Mouse (Mus musculus): Measurements from ENCODE around the gene Lepr. TPM values are rescaled to one million over a fixed set of nuclear protein-coding genes. Genes with fewer than 3 reads are reported as not detected.

Gene Lepr
- polyA plus RNA-seq, 2 experiments: 0.31 to 0.57 TPM

- H3K4me1 ChIP-seq (replicated peaks; ENCODE audit: control insufficient read depth in 2 of 2, insufficient read depth in 2 of 2, low read length in 1 of 2): no peaks in the 10 kb centered on the region
- H3K9ac ChIP-seq (replicated peaks): no peak overlapping the region
- WGBS (ENCODE audit: insufficient replicate concordance): 65% methylated on average over 4 of the region's 4 CpGs
- no peak overlapping the region for H3K4me2 ChIP-seq (ENCODE audit: low read depth)
- H3K9me3 ChIP-seq (ENCODE audit: control insufficient read depth, low read length): no peaks in the 10 kb centered on the region
- TF ChIP-seq CTCF (IDR thresholded peaks at IDR 0.05; ENCODE audit: low read depth): no peak
- TF ChIP-seq EP300 (IDR thresholded peaks at IDR 0.05; ENCODE audit: low read depth): no peak
- no peak overlapping the region for H3K27ac ChIP-seq
- no peak for DNase-seq (ENCODE audit: low read depth in 3 of 3, low spot score in 3 of 3)
- no peaks in the 10 kb centered on the region for H3K36me3 ChIP-seq (replicated peaks; ENCODE audit: control insufficient read depth, insufficient read depth, low read depth)
- no peak overlapping the region for H3K4me3 ChIP-seq (ENCODE audit: insufficient read depth in 1 of 2, low read depth in 2 of 2, low read length in 2 of 2)
- no peak for ATAC-seq (ENCODE audit: insufficient read depth)
- no peaks in the 10 kb centered on the region for H3K27me3 ChIP-seq (ENCODE audit: control insufficient read depth, insufficient read depth, low read length)
These were observed 6.1 kb upstream of the Lepr start for GRCm38 (mm10) chr4:101711100-101711499.

- no peak for DNase-seq (ENCODE audit: low read depth in 3 of 3, low spot score in 3 of 3)
These were observed 4.6 kb upstream of the Lepr start for GRCm38 (mm10) chr4:101712563-101712962.

GRCm38 (mm10) chr4:101715302-101715701 lies 1.9 kb upstream of the Lepr start:
- Histone ChIP-seq H3K27ac (no peak overlapping the region), H3K9ac (replicated peaks) (no peak overlapping the region), H3K4me2 (ENCODE audit: low read depth) (no peak overlapping the region), H3K27me3 (ENCODE audit: control insufficient read depth, insufficient read depth, low read length) (peaks cover 13% of the 10 kb centered on the region), H3K36me3 (replicated peaks; ENCODE audit: control insufficient read depth, insufficient read depth, low read depth) (no peaks in the 10 kb centered on the region), H3K4me1 (replicated peaks; ENCODE audit: control insufficient read depth in 2 of 2, insufficient read depth in 2 of 2, low read length in 1 of 2) (no peaks in the 10 kb centered on the region), H3K9me3 (ENCODE audit: control insufficient read depth, low read length) (no peaks in the 10 kb centered on the region), H3K4me3 (ENCODE audit: insufficient read depth in 1 of 2, low read depth in 2 of 2, low read length in 2 of 2) (no peak overlapping the region)
- 70% methylated on average over 8 of the region's 8 CpGs for WGBS (ENCODE audit: insufficient replicate concordance)
- ATAC-seq (ENCODE audit: insufficient read depth) (no peak), DNase-seq (ENCODE audit: low read depth in 3 of 3, low spot score in 3 of 3) (no peak)
- TF ChIP-seq EP300 (IDR thresholded peaks at IDR 0.05; ENCODE audit: low read depth): no peak
- no peak for TF ChIP-seq CTCF (IDR thresholded peaks at IDR 0.05; ENCODE audit: low read depth)

More at GRCm38 (mm10) chr4:101712563-101712962, 4.6 kb upstream of the Lepr start:
- Histone ChIP-seq H3K4me2 (ENCODE audit: low read depth) (no peak overlapping the region), H3K27ac (no peak overlapping the region), H3K4me1 (replicated peaks; ENCODE audit: control insufficient read depth in 2 of 2, insufficient read depth in 2 of 2, low read length in 1 of 2) (no peaks in the 10 kb centered on the region), H3K36me3 (replicated peaks; ENCODE audit: control insufficient read depth, insufficient read depth, low read depth) (no peaks in the 10 kb centered on the region), H3K27me3 (ENCODE audit: control insufficient read depth, insufficient read depth, low read length) (peaks cover 9% of the 10 kb centered on the region), H3K4me3 (ENCODE audit: insufficient read depth in 1 of 2, low read depth in 2 of 2, low read length in 2 of 2) (no peak overlapping the region), H3K9me3 (ENCODE audit: control insufficient read depth, low read length) (no peaks in the 10 kb centered on the region), H3K9ac (replicated peaks) (no peak overlapping the region)
- ATAC-seq (ENCODE audit: insufficient read depth): no peak
- no peak for TF ChIP-seq CTCF (IDR thresholded peaks at IDR 0.05; ENCODE audit: low read depth)
- no peak for TF ChIP-seq EP300 (IDR thresholded peaks at IDR 0.05; ENCODE audit: low read depth)
- WGBS (ENCODE audit: insufficient replicate concordance): 32% methylated on average over 1 of the region's 1 CpGs

- Histone ChIP-seq H3K4me2 (ENCODE audit: low read depth) (no peak overlapping the region), H3K9ac (replicated peaks) (no peak overlapping the region), H3K9me3 (ENCODE audit: control insufficient read depth, low read length) (no peaks in the 10 kb centered on the region), H3K4me3 (ENCODE audit: insufficient read depth in 1 of 2, low read depth in 2 of 2, low read length in 2 of 2) (no peak overlapping the region), H3K36me3 (replicated peaks; ENCODE audit: control insufficient read depth, insufficient read depth, low read depth) (no peaks in the 10 kb centered on the region), H3K4me1 (replicated peaks; ENCODE audit: control insufficient read depth in 2 of 2, insufficient read depth in 2 of 2, low read length in 1 of 2) (no peaks in the 10 kb centered on the region), H3K27me3 (ENCODE audit: control insufficient read depth, insufficient read depth, low read length) (peaks cover 13% of the 10 kb centered on the region), H3K27ac (no peak overlapping the region)
- TF ChIP-seq EP300 (IDR thresholded peaks at IDR 0.05; ENCODE audit: low read depth) (no peak), CTCF (IDR thresholded peaks at IDR 0.05; ENCODE audit: low read depth) (no peak)
- WGBS (ENCODE audit: insufficient replicate concordance): 69% methylated on average over 6 of the region's 6 CpGs
- ATAC-seq (ENCODE audit: insufficient read depth) (no peak), DNase-seq (ENCODE audit: low read depth in 3 of 3, low spot score in 3 of 3) (no peak)
These were observed 1.4 kb upstream of the Lepr start for GRCm38 (mm10) chr4:101715805-101716204.

GRCm38 (mm10) chr4:101718991-101719580 lies 1.9 kb downstream of the Lepr start:
- no peak overlapping the region for H3K9ac ChIP-seq (replicated peaks)
- H3K27me3 ChIP-seq (ENCODE audit: control insufficient read depth, insufficient read depth, low read length): peaks cover 13% of the 10 kb centered on the region
- no peak for DNase-seq (ENCODE audit: low read depth in 3 of 3, low spot score in 3 of 3)
- H3K9me3 ChIP-seq (ENCODE audit: control insufficient read depth, low read length): no peaks in the 10 kb centered on the region
- H3K27ac ChIP-seq: no peak overlapping the region
- no peaks in the 10 kb centered on the region for H3K4me1 ChIP-seq (replicated peaks; ENCODE audit: control insufficient read depth in 2 of 2, insufficient read depth in 2 of 2, low read length in 1 of 2)
- ATAC-seq (ENCODE audit: insufficient read depth): no peak
- no peaks in the 10 kb centered on the region for H3K36me3 ChIP-seq (replicated peaks; ENCODE audit: control insufficient read depth, insufficient read depth, low read depth)
- no peak overlapping the region for H3K4me2 ChIP-seq (ENCODE audit: low read depth)
- TF ChIP-seq EP300 (IDR thresholded peaks at IDR 0.05; ENCODE audit: low read depth) (no peak), CTCF (IDR thresholded peaks at IDR 0.05; ENCODE audit: low read depth) (no peak)
- 26% methylated on average over 5 of the region's 5 CpGs for WGBS (ENCODE audit: insufficient replicate concordance)
- H3K4me3 ChIP-seq (ENCODE audit: insufficient read depth in 1 of 2, low read depth in 2 of 2, low read length in 2 of 2): no peak overlapping the region
